Mouse (Mus musculus) spleen, adult 12 weeks (tissue): Measurements from ENCODE around the gene Chd1l.

Experiments
- DNase-seq: peaks from one replicate; pipeline ENCODE4 v3.0.0; 2022; ENCODE audit warnings: low spot score

Gene Chd1l

DNA sequence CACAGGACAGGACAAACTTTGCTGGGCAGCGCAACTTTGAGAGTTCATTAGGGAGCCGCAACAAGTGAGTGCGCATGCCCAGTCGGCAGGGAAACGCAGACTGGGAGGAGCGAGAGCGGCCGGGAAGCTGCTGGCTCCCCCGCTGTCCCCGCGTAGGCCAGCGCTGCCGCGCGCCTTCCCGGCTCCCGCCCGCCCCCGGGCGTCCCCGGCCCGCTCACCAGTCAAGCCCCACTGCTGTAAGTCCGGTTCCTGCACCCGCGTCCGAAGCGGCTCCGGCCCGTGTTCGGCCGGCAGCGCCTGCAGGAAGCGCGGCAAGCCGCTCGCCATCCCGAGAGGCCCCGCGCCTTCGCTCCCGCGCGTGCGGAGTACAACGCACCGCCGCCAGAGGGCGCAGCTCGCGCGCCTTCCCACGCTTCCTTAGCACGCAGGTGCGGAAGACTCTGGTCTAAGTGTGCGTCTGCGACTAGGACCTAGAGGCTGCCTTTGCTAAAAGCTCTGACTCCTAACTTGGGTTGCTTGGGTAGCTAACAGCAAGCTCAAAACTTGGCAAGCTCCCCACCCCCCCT is at the start of gene Chd1l:
Gene Chd1l (minus strand): TSS at position 359 of the 566 bp plus-strand sequence.
- DNase-seq = peak; percentile 96

GRCm38 (mm10) chr3:97659746-97660145 is 49.7 kb upstream of the Chd1l start:
- DNase-seq = no peak

DNA sequence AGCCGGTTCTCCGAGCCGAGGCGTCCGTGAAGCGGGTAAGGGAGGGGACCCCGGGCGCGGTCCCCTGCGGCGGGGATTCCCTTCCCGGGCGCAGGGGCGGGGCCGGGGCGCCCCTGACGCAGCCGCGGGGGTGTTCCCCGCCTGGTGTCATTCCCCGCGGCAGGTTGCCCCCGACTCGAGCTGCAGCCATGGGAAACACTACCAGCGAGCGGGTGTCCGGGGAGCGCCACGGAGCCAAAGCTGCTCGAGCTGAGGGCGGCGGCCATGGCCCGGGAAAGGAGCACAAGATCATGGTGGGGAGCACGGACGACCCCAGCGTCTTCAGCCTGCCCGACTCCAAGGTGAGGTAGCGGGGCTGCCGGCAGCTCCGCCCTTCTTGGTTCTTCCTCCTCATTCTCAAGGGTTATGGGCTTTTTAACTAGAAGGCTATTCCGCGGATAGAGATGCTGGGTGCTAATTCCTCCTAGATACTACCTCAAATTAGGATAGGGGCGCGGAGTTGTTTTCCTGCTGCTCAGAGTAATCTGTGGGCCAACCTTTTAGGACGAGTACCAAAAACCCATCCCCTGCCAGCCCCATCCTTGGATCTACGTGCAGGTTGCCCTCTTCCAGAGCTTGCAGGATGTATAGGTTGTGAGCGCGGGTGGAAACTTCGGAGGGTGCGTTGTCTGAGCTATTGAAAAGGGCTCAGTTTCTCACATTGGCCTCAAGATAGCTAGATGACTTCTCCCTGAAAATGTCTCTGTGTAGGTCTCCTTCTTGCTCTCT is 48.6 kb upstream of the Chd1l start:
- peak; percentile 10 for DNase-seq

DNA sequence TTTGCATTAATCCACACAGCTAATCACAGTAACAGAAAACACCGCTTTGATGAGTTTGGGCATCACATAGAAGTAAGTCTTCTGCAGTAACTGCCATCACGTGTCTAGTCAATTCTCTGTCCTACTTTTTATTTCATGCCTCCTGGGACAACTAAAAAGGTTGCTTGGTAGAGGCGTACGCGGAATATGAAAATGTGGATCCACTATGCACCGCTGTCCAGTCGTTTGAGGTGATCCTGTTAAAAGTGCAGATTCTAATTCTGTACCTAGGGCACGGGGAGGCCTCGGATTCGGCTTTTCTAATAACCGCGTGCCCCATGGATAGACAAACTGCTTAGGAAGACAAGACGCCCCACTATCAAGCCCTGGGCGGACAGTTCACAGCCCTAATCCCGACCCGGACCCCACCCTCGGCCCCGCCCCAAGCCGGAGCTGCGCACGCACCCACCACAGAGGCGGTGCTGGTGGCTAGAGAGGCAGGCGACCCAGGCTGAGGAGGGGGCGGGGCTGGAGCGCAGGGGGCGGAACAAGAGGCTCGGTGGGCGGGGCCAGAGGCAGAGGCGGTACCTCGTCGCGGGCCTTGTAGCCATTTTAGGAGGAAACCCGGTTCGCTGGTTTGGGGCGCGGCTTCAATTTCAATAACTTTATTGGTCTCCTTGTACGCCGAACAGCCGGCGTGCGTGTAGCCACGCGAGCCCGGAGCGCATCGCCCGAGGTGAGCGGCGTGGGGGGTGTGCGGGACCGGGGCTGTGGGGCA is 47.8 kb upstream of the Chd1l start, which contains the start of gene Prkab2:
Gene Prkab2 (plus strand): TSS at position 539 of the 757 bp plus-strand sequence.
- peak; percentile 96 for DNase-seq

DNA sequence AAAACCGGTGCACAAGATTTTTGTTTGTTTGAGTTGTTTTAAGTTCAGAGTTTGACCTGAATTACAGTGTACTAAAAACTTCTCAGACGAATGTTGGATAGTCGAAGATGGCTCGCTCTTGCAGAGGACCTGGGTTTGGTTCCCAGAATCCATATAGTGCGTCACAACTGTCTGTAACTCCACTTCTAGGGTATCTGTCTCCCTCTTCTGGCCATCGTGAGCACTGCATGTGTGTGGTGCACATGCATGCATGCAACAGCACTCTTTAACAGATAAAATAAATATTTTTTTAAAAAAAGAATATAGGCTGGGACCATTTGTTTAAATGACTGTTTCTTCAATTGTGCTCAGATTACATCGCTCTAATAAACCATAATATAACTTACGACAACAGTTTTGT is 44.9 kb upstream of the Chd1l start:
- peak; percentile 27 for DNase-seq

DNA sequence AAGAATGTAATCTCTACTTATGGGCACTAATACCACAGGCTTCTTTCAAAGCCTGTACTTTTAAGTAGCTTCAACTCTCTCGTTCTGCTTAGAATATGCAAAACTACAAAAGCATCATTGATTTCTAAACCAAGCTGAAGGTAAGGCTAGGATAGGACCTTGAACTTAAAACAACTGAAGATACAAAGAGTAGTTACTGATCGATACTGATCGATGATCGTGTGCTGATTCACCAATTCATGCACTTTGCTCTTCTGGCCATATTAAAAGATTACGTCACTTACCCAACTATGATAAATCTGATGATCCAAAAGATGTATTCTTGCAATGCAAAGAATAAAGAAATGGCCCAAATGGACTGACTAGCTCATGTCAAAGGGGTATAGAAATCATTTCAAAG is 43.8 kb upstream of the Chd1l start:
- no peak for DNase-seq

GRCm38 (mm10) chr3:97651604-97652003 is 41.6 kb upstream of the Chd1l start:
- no peak for DNase-seq

- no peak for DNase-seq
These were observed 39.5 kb upstream of the Chd1l start for GRCm38 (mm10) chr3:97649469-97649868.

DNA sequence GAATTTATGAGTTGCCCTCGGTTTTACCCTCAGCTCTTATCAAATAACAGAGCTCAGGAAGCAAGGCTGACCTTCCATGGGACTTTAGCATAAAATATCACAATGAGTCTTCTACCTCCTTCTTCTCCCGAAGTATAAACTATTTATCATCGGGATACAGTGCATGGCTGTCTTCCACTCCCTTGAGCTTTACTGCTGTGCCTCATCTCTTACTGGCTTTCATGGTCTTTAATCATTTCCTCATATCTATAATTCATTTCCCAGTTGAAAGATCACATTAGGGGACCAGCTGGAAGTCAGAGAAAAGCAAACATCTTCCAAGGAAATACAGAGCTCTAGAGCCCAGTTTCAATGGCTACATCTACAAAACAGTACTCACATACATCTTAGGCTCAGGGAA is 39.0 kb upstream of the Chd1l start:
- DNase-seq = no peak

GRCm38 (mm10) chr3:97648518-97648917 is 38.5 kb upstream of the Chd1l start:
- no peak for DNase-seq

DNA sequence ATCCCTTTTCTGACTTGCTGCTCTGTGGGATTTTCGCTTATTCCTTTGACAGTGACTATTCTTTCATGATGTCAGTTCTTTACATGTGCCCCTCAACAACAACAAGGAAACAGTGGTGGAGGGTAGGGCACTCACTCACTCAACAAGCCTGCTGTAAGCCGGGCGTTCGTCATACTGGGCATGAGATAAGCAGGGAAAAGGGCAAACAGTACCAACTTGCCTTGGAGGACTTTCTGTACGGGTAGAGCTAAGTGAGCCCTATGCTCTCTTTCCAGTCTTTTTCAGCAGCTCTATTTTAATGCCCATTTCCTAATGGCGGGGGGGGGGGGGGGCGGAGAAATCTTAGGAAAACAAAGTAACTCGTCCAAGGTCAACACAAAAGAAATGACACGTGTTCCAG is 32.0 kb upstream of the Chd1l start:
- DNase-seq = no peak

DNA sequence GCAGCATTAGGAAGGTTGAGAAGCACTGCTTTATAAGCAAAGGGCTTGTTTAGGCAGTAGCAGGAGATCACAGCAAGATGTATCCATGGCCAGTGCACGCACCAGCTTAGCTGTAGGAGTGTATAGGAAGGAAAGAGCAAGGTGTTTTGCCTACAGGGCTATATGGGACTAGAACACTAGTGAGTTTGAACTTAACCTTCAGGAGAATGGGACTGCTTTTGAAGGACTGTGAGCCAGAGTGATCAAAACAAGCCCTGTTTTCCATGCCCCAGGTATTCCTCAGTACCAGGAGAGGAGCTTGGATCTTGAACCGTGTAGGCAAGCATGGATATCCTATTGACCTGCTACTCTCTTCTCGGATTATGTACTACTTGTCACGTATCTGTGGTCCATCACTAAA is 31.4 kb upstream of the Chd1l start:
- no peak for DNase-seq

DNA sequence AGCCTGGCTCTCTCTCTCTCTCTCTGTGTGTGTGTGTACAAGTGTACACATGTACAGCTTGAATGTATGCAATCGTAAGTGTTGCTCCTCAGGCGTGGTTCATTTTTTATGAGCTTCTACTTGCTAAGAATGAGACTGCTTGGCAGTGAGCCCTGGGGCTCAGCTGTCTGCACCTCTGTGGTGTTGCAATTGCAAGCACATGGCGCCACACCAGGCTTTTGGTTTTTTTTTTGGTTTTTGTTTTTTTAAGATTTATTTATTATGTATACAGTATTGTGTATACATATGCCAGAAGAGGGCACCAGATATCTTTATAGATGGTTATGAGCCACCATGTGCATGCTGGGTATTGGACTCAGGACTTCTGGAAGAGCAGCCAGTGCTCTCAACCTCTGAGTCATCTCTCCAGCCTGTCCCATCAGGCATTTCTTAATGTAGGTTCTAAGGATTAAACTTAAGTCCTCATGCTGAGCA is 24.3 kb upstream of the Chd1l start:
- DNase-seq = no peak

GRCm38 (mm10) chr3:97633456-97633855 is 23.5 kb upstream of the Chd1l start:
- no peak for DNase-seq

DNA sequence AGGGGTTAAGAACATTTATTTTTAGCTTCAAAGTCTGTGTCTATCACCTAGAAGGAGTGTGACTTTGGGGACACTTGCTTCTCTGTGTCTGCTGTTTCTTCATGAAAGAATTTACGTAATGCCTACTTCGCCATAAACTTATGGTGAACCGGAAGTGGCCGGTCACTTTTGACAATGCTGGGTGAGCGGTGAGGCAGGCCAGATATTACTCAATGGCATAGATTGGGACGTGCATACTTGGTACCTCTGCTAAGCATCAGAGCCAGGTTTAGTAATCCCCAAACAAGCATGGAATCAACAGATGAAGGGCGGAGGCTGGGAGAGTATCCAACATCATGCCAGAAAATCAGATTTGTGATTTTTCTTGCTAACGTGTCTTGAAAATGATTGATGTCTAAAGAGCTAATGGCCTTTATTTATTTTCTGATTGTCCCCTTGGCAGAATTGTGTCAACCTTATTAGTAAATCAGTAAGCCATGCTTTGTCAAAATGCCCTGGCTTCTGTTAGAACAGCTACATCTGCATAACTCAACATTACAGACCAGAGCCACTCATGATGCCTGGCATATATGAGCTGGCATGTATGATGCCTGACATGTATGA is 21.4 kb upstream of the Chd1l start:
- DNase-seq = no peak

DNA sequence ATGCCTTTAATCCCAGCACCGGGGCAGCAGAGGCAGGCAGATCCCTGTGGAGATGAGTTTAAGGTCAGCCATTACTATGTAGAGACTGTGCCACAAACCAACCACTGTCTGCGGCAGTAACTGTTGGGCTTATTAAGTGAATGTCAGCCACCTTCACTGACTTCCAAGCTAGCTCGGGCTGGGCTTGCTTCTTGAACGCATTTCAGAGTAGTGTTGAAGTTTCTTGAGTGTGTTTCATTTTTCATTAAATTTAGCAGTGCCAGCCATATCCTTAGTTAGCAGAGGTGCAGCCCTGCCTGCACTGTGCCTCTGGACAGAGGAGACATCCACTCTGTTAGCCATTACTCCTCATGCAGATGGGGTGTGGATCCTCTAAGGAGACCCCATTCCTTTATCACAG is 20.7 kb upstream of the Chd1l start:
- DNase-seq = no peak

DNA sequence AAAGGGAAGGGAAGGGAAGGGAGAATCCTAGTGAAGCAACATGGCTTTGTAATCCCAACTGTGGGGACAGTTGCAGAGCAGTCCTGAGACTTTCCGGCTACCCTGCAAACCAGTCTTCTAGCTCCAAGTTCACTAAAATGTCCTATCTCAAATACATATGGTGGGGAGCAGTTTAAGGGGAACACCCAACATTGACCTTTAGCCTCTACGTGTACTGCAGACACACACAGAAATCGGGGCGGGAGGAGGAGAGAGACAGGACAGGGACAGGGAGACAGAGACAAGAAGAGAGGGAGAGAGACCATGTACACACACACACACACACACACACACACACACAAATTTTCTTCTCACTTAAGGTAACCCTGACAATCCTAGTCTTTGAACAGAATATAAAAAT is 19.9 kb upstream of the Chd1l start:
- no peak for DNase-seq

DNA sequence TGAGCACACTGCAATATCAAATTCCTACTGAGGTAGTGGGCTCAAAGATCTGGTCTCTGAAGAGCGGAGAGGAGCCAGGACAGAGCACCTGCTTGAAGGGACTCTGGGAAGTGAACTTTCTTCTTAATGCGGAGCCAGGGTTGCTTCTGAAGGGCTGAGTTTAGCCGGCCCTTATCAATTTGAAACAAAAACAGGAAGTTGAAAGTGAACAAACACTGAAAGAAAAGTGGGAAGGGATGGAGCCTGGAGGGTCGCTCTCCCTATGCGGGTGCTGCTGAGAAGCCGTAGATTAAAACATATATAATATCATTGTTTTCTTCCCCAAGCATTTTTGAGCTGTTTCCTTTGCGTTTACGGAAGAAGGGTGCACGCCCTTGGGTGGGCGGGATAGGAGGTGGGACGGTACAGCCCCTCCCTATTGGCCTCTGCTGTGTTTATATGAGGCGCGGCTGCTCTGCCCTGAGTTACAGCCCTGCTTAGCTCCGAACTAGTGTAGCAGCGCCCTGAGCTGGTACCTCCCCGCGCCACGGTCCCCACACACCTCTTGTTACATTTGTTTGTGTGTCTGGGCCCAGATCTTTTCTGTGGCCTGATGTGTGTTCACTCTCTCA is 18.5 kb upstream of the Chd1l start, which contains the start of gene Fmo5:
Gene Fmo5 (plus strand): TSS at position 414 of the 611 bp plus-strand sequence.
- peak; percentile 55 for DNase-seq

DNA sequence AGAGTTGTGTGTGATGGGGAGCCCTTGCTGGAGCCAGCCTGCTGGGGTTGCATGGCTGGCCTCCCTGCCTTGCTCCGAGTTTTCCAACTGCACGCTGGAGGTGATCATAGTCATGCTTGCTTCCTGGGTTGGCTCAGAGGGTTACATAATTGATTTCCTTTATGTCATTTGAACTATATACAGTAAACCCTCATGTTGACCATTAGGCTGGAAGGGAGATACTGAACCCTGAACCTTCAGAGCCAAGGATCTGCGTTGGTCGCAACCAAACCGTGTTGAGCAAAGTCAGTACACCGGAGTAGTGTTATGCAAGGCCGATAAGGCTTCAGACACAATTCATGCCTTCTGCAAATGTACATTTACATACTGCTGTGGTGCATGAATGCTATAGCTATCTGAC is 17.9 kb upstream of the Chd1l start:
- no peak for DNase-seq

DNA sequence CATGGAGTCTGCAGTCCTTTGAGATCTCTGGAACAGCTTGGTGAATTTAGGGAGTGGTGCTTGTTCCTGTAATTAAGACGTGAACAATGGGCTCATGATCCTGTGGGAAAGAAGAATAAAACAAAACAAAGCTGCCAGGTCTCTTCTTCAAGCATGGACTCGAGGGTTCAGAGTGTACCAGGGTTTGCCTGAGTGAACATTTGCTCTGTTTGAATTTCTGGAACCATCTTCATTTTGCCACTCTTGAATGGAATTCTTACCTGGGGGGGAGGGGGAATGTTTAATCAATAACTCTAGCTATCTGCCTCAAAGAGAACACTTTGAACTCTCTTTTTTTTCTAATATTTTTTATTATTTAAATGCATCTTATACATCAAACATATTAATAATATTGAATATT is 14.6 kb upstream of the Chd1l start:
- no peak for DNase-seq

- DNase-seq = no peak
These were observed 10.7 kb upstream of the Chd1l start for GRCm38 (mm10) chr3:97620657-97621056.

GRCm38 (mm10) chr3:97617899-97618298 is 7.9 kb upstream of the Chd1l start:
- DNase-seq = no peak
